Mouse (Mus musculus) heart, embryonic 11.5 days (tissue): ENCODE results near the gene Gm3404. TPM values are rescaled to one million over a fixed set of nuclear protein-coding genes. Genes with fewer than 3 reads are reported as not detected.
"Not testable (repeated sequence)": the region's sequence is repeated elsewhere in the genome, so short reads cannot be mapped to it uniquely, and the experiment has no call there.

Experiments used
- ATAC-seq: fragments of 200-750 bp; cut with Nextera tagmentation; replicated peaks from 2 replicates; pipeline ENCODE4 v1.8.0; 2017; ENCODE audit warnings: moderate library complexity; ENCODE audit not compliant: insufficient number of reproducible peaks, low FRiP score, low TSS enrichment
- H3K27ac ChIP-seq: fragments of 300-500 bp; sonication (generic); 2 replicates; pipeline ENCODE4 v1.5.1; 2014; ENCODE audit warnings: mild to moderate bottlenecking, low read depth, low read length
- H3K27me3 ChIP-seq: fragments of 300-500 bp; sonication (generic); 2 replicates; pipeline ENCODE4 v1.6.1; 2014; ENCODE audit warnings: mild to moderate bottlenecking, low read length, mixed read lengths; ENCODE audit not compliant: control insufficient read depth, insufficient read depth
- H3K36me3 ChIP-seq: fragments of 300-500 bp; sonication (generic); 2 replicates; pipeline ENCODE4 v1.6.1; 2014; ENCODE audit warnings: mild to moderate bottlenecking, low read length, moderate library complexity, mixed read lengths; ENCODE audit not compliant: control insufficient read depth, insufficient read depth
- H3K4me1 ChIP-seq: fragments of 300-500 bp; sonication (generic); 2 replicates; pipeline ENCODE4 v1.6.1; 2014; ENCODE audit warnings: low read length; ENCODE audit not compliant: control insufficient read depth, insufficient read depth
- H3K4me2 ChIP-seq: fragments of 300-500 bp; sonication (generic); 2 replicates; pipeline ENCODE4 v1.6.1; 2014; ENCODE audit warnings: mild to moderate bottlenecking, moderate library complexity
- H3K4me3 ChIP-seq: fragments of 300-500 bp; sonication (generic); 2 replicates; pipeline ENCODE4 v1.5.1; 2014; ENCODE audit warnings: low read depth, low read length
- H3K9ac ChIP-seq: fragments of 300-500 bp; sonication (generic); 2 replicates; pipeline ENCODE4 v1.6.1; 2014; ENCODE audit warnings: mild to moderate bottlenecking, low read depth, low read length, moderate library complexity
- H3K9me3 ChIP-seq: fragments of 300-500 bp; sonication (generic); replicated peaks from 2 replicates; pipeline ENCODE4 v1.6.1; 2016; ENCODE audit warnings: low read length; ENCODE audit not compliant: control insufficient read depth
- WGBS: fragments of 180-500 bp; shearing (Covaris S2); extraction: QIAGEN DNeasy Blood & Tissue Kit; methylation state at CpG from one replicate; pipeline ENCODE4 v1.1.7; 2014; ENCODE audit not compliant: insufficient replicate concordance; 5-methylcytosine and 5-hydroxymethylcytosine counted together
- polyA plus RNA-seq: library from polyadenylated mRNA; unstranded; fragments of >200 nt; fragmentation: Nextera tagmentation; extraction: Ambion mirVana; gene quantifications from 2 replicates; pipeline ENCODE4 v1.2.1, GENCODE M21; 2014

The Gm3404 gene
- not detected in 2 replicates for polyA plus RNA-seq

- H3K4me3 ChIP-seq, H3K9ac ChIP-seq, H3K27me3 ChIP-seq, H3K4me1 ChIP-seq, H3K9me3 ChIP-seq, H3K4me2 ChIP-seq, ATAC-seq, H3K27ac ChIP-seq, H3K36me3 ChIP-seq: not testable (repeated sequence)
- 80% methylated on average over 1 of the region's 3 CpGs for WGBS
These were observed at the start of gene Gm3404 for GRCm38 (mm10) chr5:146525501-146525900. Gene Gm3404 (plus strand): TSS chr5:146525801.

GRCm38 (mm10) chr5:146479564-146479963 is 46.0 kb upstream of the Gm3404 start:
- not testable (repeated sequence) for ATAC-seq, H3K4me3 ChIP-seq, H3K4me1 ChIP-seq, H3K9ac ChIP-seq, H3K4me2 ChIP-seq, H3K27me3 ChIP-seq, H3K36me3 ChIP-seq, H3K27ac ChIP-seq, H3K9me3 ChIP-seq
- 9% methylated on average over 4 of the region's 4 CpGs for WGBS

- H3K4me2 ChIP-seq, H3K4me3 ChIP-seq, H3K9ac ChIP-seq, H3K36me3 ChIP-seq, H3K27me3 ChIP-seq, H3K27ac ChIP-seq, ATAC-seq, H3K4me1 ChIP-seq, H3K9me3 ChIP-seq: not testable (repeated sequence)
- 81% methylated on average over 2 of the region's 3 CpGs for WGBS
These were observed 43.9 kb upstream of the Gm3404 start, which contains the start of gene Gm6408 for GRCm38 (mm10) chr5:146481665-146482064. Gene Gm6408 (plus strand): TSS chr5:146481965.

- ATAC-seq, H3K27ac ChIP-seq, H3K4me3 ChIP-seq, H3K9ac ChIP-seq, H3K9me3 ChIP-seq, H3K36me3 ChIP-seq, H3K4me2 ChIP-seq, H3K4me1 ChIP-seq, H3K27me3 ChIP-seq: not testable (repeated sequence)
- WGBS: 7% methylated on average over 3 of the region's 4 CpGs
These were observed 36.6 kb upstream of the Gm3404 start for GRCm38 (mm10) chr5:146488959-146489358.

GRCm38 (mm10) chr5:146491063-146491462 is 34.5 kb upstream of the Gm3404 start, which contains the start of gene Gm6370:
Gene Gm6370 (plus strand): TSS chr5:146491363.
- H3K27me3 ChIP-seq, H3K4me3 ChIP-seq, H3K4me1 ChIP-seq, ATAC-seq, H3K27ac ChIP-seq, H3K9ac ChIP-seq, H3K36me3 ChIP-seq, H3K4me2 ChIP-seq, H3K9me3 ChIP-seq: not testable (repeated sequence)
- no CpG with 5 or more reads among the region's 5 CpGs for WGBS

- H3K9me3 ChIP-seq, ATAC-seq, H3K27ac ChIP-seq: not testable (repeated sequence)
These were observed 23.5 kb upstream of the Gm3404 start, which contains the start of gene 4930449I24Rik for GRCm38 (mm10) chr5:146502099-146502498. Gene 4930449I24Rik (plus strand): TSS chr5:146502399.

GRCm38 (mm10) chr5:146513823-146514222 is 11.8 kb upstream of the Gm3404 start, which contains the start of gene Gm3402:
Gene Gm3402 (plus strand): TSS chr5:146514123.
- not testable (repeated sequence) for H3K36me3 ChIP-seq, H3K27ac ChIP-seq, H3K9me3 ChIP-seq, H3K9ac ChIP-seq, H3K27me3 ChIP-seq, H3K4me2 ChIP-seq, H3K4me1 ChIP-seq, ATAC-seq, H3K4me3 ChIP-seq
- WGBS: no CpG with 5 or more reads among the region's 5 CpGs

More at GRCm38 (mm10) chr5:146502099-146502498, 23.5 kb upstream of the Gm3404 start, which contains the start of gene 4930449I24Rik:
- H3K4me1 ChIP-seq, H3K4me2 ChIP-seq, H3K4me3 ChIP-seq, H3K9ac ChIP-seq, H3K27me3 ChIP-seq, H3K36me3 ChIP-seq: not testable (repeated sequence)
- no CpG with 5 or more reads among the region's 5 CpGs for WGBS

GRCm38 (mm10) chr5:146537347-146537746 is 11.7 kb downstream of the Gm3404 start, which contains the start of gene Gm3409:
Gene Gm3409 (plus strand): TSS chr5:146537647.
- H3K36me3 ChIP-seq, H3K9ac ChIP-seq, H3K9me3 ChIP-seq, H3K4me1 ChIP-seq, H3K27me3 ChIP-seq, H3K4me3 ChIP-seq, H3K4me2 ChIP-seq, H3K27ac ChIP-seq, ATAC-seq: not testable (repeated sequence)
- WGBS: 78% methylated on average over 2 of the region's 3 CpGs

GRCm38 (mm10) chr5:146555836-146556235 is 30.2 kb downstream of the Gm3404 start, which contains the start of gene Gm3415:
Gene Gm3415 (plus strand): TSS chr5:146556136.
- WGBS: no CpG with 5 or more reads among the region's 3 CpGs
- ATAC-seq, H3K27ac ChIP-seq, H3K9ac ChIP-seq, H3K4me3 ChIP-seq, H3K27me3 ChIP-seq, H3K4me2 ChIP-seq, H3K4me1 ChIP-seq, H3K9me3 ChIP-seq, H3K36me3 ChIP-seq: not testable (repeated sequence)
